Mouse (Mus musculus) Muller cell, postnatal 12 days (primary cell): ENCODE data around the gene Gm20869.
"Not testable (repeated sequence)": the region's sequence is repeated elsewhere in the genome, so short reads cannot be mapped to it uniquely, and the experiment has no call there.

Experiments used
- DNase-seq: peaks from one replicate; pipeline ENCODE4 v3.0.0-alpha.2; 2015; ENCODE audit errors: inconsistent ontology term

The Gm20869 gene

GRCm38 (mm10) chrY:71469149-71469548 lies at the start of gene Gm20869:
TSS of gene Gm20869 (plus strand) at chrY:71469449.
- not testable (repeated sequence) for DNase-seq
